Mouse (Mus musculus) limb, embryonic 12.5 days (tissue): ENCODE data around the gene Ankrd33. TPM values are rescaled to one million over a fixed set of nuclear protein-coding genes. Genes with fewer than 3 reads are reported as not detected.
A peak's percentile ranks its signal among the peaks of the same experiment; 100 is the strongest.

Source experiments
- ATAC-seq: fragments of 200-750 bp; cut with Nextera tagmentation; 2 replicates; pipeline ENCODE4 v1.8.0; 2017; ENCODE audit warnings: low read depth, moderate TSS enrichment; ENCODE audit not compliant: insufficient number of reproducible peaks, insufficient read depth, low FRiP score, low TSS enrichment
- H3K27ac ChIP-seq: fragments of 300-500 bp; sonication (generic); 2 replicates; pipeline ENCODE4 v1.5.1; 2016; ENCODE audit warnings: mild to moderate bottlenecking, moderate library complexity
- H3K27me3 ChIP-seq: fragments of 300-500 bp; sonication (generic); 2 replicates; pipeline ENCODE4 v1.6.1; 2016; ENCODE audit warnings: mild to moderate bottlenecking, moderate library complexity
- H3K36me3 ChIP-seq: fragments of 300-500 bp; sonication (generic); 2 replicates; pipeline ENCODE4 v1.6.1; 2016; ENCODE audit warnings: mild to moderate bottlenecking, moderate library complexity
- H3K4me1 ChIP-seq: fragments of 300-500 bp; sonication (generic); replicated peaks from 2 replicates; pipeline ENCODE4 v1.6.1; 2016
- H3K4me2 ChIP-seq: fragments of 300-500 bp; sonication (generic); 2 replicates; pipeline ENCODE4 v1.6.1; 2016; ENCODE audit warnings: mild to moderate bottlenecking, moderate library complexity
- H3K4me3 ChIP-seq: fragments of 300-500 bp; sonication (generic); replicated peaks from 2 replicates; pipeline ENCODE4 v1.5.1; 2016; ENCODE audit warnings: mild to moderate bottlenecking
- H3K9ac ChIP-seq: fragments of 300-500 bp; sonication (generic); replicated peaks from 2 replicates; pipeline ENCODE4 v1.6.1; 2016; ENCODE audit warnings: mild to moderate bottlenecking, moderate library complexity
- H3K9me3 ChIP-seq: fragments of 300-500 bp; sonication (generic); 2 replicates; pipeline ENCODE4 v1.6.1; 2016; ENCODE audit warnings: mild to moderate bottlenecking, moderate library complexity
- WGBS: fragments of 180-500 bp; shearing (Covaris S2); methylation state at CpG from one replicate; pipeline ENCODE4 v1.1.7; 2016; 5-methylcytosine and 5-hydroxymethylcytosine counted together
- polyA plus RNA-seq: library from polyadenylated mRNA; unstranded; fragments of >200 nt; fragmentation: Nextera tagmentation; extraction: Ambion mirVana; gene quantifications from 2 replicates; pipeline ENCODE4 v1.2.1, GENCODE M21; 2016

Ankrd33 gene
- polyA plus RNA-seq, 1 experiment from 2014 or later = not detected

DNA sequence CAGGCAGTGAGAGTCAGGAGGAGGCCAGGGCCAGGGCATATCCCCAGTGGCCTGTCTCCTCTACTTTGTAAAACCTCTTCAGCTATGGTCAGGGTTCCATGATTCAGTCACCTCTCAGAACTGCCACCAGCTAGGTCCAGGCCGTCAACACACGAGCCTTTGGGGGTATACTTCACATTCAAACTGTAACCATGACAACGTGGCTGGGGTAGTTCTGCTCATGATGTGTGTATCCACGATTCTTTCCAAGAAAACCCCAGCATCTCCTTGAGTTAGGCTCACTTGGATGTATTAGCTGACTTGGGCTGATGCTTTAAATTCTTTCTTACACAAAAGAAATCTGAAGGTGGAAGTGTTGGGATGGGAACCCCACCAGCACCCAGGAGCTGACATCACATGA is 27.3 kb upstream of the Ankrd33 start:
- Histone ChIP-seq H3K4me2 (no peak overlapping the region), H3K4me1 (peaks cover 25% of the 10 kb centered on the region), H3K27ac (no peak overlapping the region), H3K27me3 (no peaks in the 10 kb centered on the region), H3K36me3 (no peaks in the 10 kb centered on the region), H3K9ac (no peak overlapping the region), H3K4me3 (no peak overlapping the region), H3K9me3 (no peaks in the 10 kb centered on the region)
- 83% methylated on average over 4 of the region's 4 CpGs for WGBS
- ATAC-seq = no peak

DNA sequence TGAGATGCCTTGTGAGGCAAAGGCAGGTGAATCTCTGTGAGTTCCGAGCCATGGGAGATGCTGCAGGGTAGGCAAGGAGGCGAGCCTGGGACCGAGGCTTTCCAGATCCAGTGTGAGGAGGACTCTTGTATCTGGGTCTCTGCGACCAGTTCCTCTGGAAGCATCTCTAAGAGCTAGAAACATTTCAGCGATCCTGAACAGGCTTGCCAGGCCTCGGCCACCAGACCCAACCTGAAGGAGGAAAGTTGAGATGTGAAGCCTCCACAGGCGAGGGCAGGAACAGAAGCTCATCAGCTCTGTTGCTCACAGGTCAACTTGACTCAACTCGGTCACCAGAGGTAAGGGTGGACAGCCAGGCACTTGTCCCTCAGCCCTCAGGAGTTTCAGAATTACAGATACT is 24.0 kb upstream of the Ankrd33 start:
- ATAC-seq = no peak

DNA sequence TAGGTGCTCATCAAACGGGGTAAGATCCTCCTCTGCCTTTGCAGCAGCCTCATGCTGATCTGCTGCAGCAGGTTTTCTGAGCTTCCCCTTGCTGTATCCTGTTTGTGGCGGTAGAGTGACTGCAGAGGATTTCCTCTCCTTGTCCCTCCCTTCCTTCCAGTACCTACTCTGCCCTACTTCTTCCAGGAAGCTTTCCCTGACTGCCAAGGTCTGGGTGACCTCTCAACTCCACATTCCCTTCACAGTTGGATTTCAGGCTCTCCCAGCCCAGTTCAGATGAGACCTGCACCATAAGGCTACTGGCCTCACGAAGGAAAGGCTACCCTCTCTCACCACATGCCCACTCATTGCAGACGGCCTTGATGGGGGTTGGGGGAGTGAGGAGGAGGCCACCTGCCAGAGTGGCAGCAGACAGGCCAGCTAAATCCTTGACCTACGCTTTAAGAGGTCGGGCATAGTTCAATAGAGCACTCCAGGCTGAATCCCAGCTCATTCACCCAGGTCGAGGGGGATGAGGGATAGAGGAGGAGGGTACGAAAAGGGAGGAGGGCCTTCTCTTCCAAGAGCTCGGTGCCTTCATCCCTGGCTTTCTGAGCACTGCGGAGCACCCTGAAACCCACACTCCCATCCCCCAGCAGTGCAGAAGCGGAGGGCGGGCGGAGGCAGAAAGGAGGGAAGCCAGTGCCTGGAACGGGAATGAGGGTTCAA is 23.3 kb upstream of the Ankrd33 start:
- H3K9ac ChIP-seq = peak overlapping the region; percentile 34; the same call in 1 of the 2 replicates
- WGBS = 23% methylated on average over 14 of the region's 14 CpGs
- no peaks in the 10 kb centered on the region for H3K27me3 ChIP-seq
- H3K4me1 ChIP-seq = peaks cover 46% of the 10 kb centered on the region
- H3K9me3 ChIP-seq = no peaks in the 10 kb centered on the region
- H3K36me3 ChIP-seq = no peaks in the 10 kb centered on the region
- H3K4me3 ChIP-seq = 0 out of 2 replicates have a peak overlapping the region, but pooled peaks have one; percentile 4
- peak overlapping the region; percentile 88 for H3K27ac ChIP-seq
- peak overlapping the region; percentile 41 for H3K4me2 ChIP-seq
- ATAC-seq = peak; percentile 23

More for the DNA sequence above, 24.0 kb upstream of the Ankrd33 start:
- 88% methylated on average over 8 of the region's 8 CpGs for WGBS
- H3K4me1 ChIP-seq = peaks cover 39% of the 10 kb centered on the region
- no peaks in the 10 kb centered on the region for H3K9me3 ChIP-seq
- no peaks in the 10 kb centered on the region for H3K36me3 ChIP-seq
- H3K4me3 ChIP-seq = no peak overlapping the region
- H3K4me2 ChIP-seq = no peak overlapping the region
- no peak overlapping the region for H3K9ac ChIP-seq
- no peaks in the 10 kb centered on the region for H3K27me3 ChIP-seq
- peak overlapping the region; percentile 88; the same call in 1 of the 2 replicates for H3K27ac ChIP-seq

DNA sequence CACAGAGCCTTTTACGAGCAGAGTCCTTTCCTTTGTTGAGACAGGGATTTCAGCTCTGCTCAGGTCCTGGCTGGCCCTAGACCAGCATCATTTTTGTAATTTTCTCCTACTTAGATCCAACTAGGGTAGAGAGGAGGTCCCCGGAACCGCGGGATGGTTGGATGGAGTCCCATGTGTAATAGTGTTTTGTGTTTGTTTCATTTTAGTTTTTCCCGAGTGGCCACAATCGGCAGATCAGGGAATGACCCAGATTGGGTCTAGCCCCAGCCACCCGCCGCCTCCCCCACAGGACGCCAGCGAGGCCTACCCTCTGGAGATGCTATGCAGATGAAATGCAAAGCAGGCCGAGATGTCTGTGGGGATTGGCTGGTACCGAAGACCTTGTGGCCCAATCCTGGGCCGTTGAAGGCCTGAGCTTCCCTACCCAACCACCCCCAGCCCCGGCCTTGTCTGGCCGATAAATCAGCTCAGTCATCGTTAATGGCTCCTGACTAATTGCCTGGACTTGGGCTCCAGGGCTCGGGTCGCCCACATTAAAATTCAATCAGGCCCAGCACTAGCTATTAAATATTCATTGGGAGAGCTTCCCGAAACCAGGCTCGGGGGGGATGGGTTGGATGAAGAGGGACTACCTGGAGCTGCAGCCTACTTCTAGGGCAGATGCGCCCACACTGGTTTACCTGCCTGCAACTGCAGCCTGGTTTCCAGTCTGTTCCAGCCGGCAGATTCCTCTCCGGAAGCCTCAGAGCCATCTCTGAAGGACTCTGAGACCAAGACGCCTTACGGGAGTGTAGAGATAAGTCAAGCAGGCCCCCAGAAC is 22.5 kb upstream of the Ankrd33 start:
- peak; percentile 85 for ATAC-seq
- H3K4me3 ChIP-seq = 0 out of 2 replicates have a peak overlapping the region, but pooled peaks have one; percentile 4

DNA sequence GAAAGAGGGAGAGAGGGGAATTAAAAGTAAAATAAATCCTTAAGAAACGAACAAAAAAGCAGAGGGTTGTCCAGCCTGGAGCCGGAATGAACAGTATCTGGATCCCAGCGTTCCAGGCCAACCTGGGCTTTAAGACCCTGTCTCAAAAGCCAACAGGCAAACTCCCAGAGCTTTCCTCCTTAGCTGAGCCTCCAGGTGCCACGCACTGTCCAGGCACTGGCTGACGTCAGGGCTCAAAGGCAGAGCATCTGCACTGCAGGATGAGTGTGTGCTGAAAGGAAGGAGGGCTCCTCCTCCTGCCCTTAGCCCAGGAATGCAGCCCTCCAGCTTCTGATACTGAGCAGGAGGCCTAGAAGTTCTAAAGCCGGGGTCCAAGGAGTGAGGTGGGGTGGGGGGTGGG is 21.6 kb upstream of the Ankrd33 start:
- H3K27ac ChIP-seq = peak overlapping the region; percentile 88
- H3K9ac ChIP-seq = no peak overlapping the region
- H3K27me3 ChIP-seq = no peaks in the 10 kb centered on the region
- no peak overlapping the region for H3K4me2 ChIP-seq
- no peak overlapping the region for H3K4me3 ChIP-seq
- peaks cover 60% of the 10 kb centered on the region for H3K4me1 ChIP-seq
- no peak for ATAC-seq
- WGBS = 26% methylated on average over 6 of the region's 6 CpGs
- no peaks in the 10 kb centered on the region for H3K36me3 ChIP-seq
- no peaks in the 10 kb centered on the region for H3K9me3 ChIP-seq

More for the DNA sequence above, 22.5 kb upstream of the Ankrd33 start:
- Histone ChIP-seq H3K9me3 (no peaks in the 10 kb centered on the region), H3K4me1 (peaks cover 53% of the 10 kb centered on the region), H3K36me3 (no peaks in the 10 kb centered on the region), H3K27ac (peak overlapping the region; percentile 88), H3K9ac (peak overlapping the region; percentile 1; the same call in 1 of the 2 replicates), H3K27me3 (no peaks in the 10 kb centered on the region), H3K4me2 (peak overlapping the region; percentile 41)
- 7% methylated on average over 25 of the region's 25 CpGs for WGBS

- Histone ChIP-seq H3K27me3 (no peaks in the 10 kb centered on the region), H3K9me3 (no peaks in the 10 kb centered on the region), H3K9ac (no peak overlapping the region), H3K4me3 (no peak overlapping the region), H3K4me2 (no peak overlapping the region), H3K27ac (peak overlapping the region; percentile 88), H3K4me1 (peaks cover 61% of the 10 kb centered on the region), H3K36me3 (no peaks in the 10 kb centered on the region)
- 11% methylated on average over 9 of the region's 9 CpGs for WGBS
- no peak for ATAC-seq
Measured at GRCm38 (mm10) chr15:101094979-101095378, 20.6 kb upstream of the Ankrd33 start.

GRCm38 (mm10) chr15:101095392-101095791 is 20.2 kb upstream of the Ankrd33 start:
- 38% methylated on average over 3 of the region's 3 CpGs for WGBS
- ATAC-seq = no peak
- H3K4me3 ChIP-seq = no peak overlapping the region
- H3K27me3 ChIP-seq = no peaks in the 10 kb centered on the region
- no peaks in the 10 kb centered on the region for H3K9me3 ChIP-seq
- H3K9ac ChIP-seq = no peak overlapping the region
- H3K36me3 ChIP-seq = no peaks in the 10 kb centered on the region
- H3K4me1 ChIP-seq = peaks cover 61% of the 10 kb centered on the region
- H3K27ac ChIP-seq = peak overlapping the region; percentile 88
- H3K4me2 ChIP-seq = no peak overlapping the region

DNA sequence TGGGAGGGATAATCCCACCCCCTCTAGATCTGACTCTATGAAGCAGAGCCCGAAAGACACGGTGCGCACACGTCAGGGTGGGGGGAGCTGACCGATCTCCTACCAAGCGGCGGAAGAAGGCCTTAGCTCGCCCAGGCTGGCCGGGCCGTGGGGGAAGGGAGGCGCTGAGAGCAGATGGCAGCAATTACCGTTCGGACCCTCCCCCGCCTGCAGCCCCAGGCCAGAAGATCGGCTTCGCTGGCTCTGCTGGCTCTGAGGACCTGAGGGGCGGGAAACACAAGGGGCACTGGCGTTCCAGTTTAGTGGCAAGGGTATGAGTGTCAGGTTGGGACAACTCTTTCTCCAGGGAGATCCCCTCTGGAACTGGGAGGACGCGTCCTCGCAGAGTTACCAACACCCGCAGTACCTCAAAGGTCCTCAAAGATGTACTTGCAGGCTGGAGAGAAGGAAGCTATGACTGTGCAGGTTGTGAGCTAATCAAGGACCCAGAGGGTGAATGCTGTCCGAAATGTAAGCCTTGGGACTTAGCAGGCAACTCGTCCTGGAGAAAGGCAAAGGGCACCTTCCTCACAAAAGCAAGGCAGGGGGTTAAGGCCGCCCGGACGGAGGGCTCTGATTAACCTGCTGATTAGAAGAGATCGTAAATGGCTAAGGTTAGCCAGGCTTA is 17.4 kb upstream of the Ankrd33 start:
- H3K4me1 ChIP-seq = peaks cover 50% of the 10 kb centered on the region
- 2% methylated on average over 28 of the region's 28 CpGs for WGBS
- peak; percentile 58 for ATAC-seq
- H3K9me3 ChIP-seq = no peaks in the 10 kb centered on the region
- H3K9ac ChIP-seq = peak overlapping the region; percentile 53; the same call in 1 of the 2 replicates
- H3K4me2 ChIP-seq = peak overlapping the region; percentile 56
- H3K27ac ChIP-seq = peak overlapping the region; percentile 71
- no peaks in the 10 kb centered on the region for H3K36me3 ChIP-seq
- peak overlapping the region; percentile 19 for H3K4me3 ChIP-seq
- no peaks in the 10 kb centered on the region for H3K27me3 ChIP-seq

- H3K27me3 ChIP-seq = no peaks in the 10 kb centered on the region
- H3K4me3 ChIP-seq = no peak overlapping the region
- no peaks in the 10 kb centered on the region for H3K36me3 ChIP-seq
- no peak overlapping the region for H3K4me2 ChIP-seq
- no peak for ATAC-seq
- peaks cover 28% of the 10 kb centered on the region for H3K4me1 ChIP-seq
- H3K27ac ChIP-seq = no peak overlapping the region
- H3K9me3 ChIP-seq = no peaks in the 10 kb centered on the region
- no peak overlapping the region for H3K9ac ChIP-seq
- WGBS = 76% methylated on average over 3 of the region's 3 CpGs
Measured at GRCm38 (mm10) chr15:101100996-101101395, 14.6 kb upstream of the Ankrd33 start.

GRCm38 (mm10) chr15:101103605-101104304 is 11.8 kb upstream of the Ankrd33 start:
- ATAC-seq = no peak
- H3K9me3 ChIP-seq = 0 out of 2 replicates have a peak, but pooled peaks cover 3% of the 10 kb centered on the region
- no peak overlapping the region for H3K4me2 ChIP-seq
- no peak overlapping the region for H3K27ac ChIP-seq
- WGBS = 55% methylated on average over 9 of the region's 9 CpGs
- H3K36me3 ChIP-seq = no peaks in the 10 kb centered on the region
- no peak overlapping the region for H3K9ac ChIP-seq
- no peaks in the 10 kb centered on the region for H3K27me3 ChIP-seq
- no peak overlapping the region for H3K4me3 ChIP-seq
- H3K4me1 ChIP-seq = peaks cover 6% of the 10 kb centered on the region
